Mouse (Mus musculus): ENCODE measurements around the gene Ankrd10. TPM values are rescaled to one million over a fixed set of nuclear protein-coding genes. Genes with fewer than 3 reads are reported as not detected.

Gene Ankrd10
- polyA plus RNA-seq, 1 experiment from 2014 or later, result 87.0 TPM

GRCm38 (mm10) chr8:11637531-11637930 lies 2.0 kb upstream of the Ankrd10 start:
- no peaks in the 10 kb centered on the region for H3K27me3 ChIP-seq (ENCODE audit: control insufficient read depth, insufficient read depth, low read length)
- no peaks in the 10 kb centered on the region for H3K36me3 ChIP-seq (replicated peaks; ENCODE audit: control insufficient read depth, insufficient read depth, low read depth, low read length)

GRCm38 (mm10) chr8:11636324-11637057 lies 934 bp upstream of the Ankrd10 start:
- WGBS, result 4% methylated on average over 30 of the region's 30 CpGs
- ATAC-seq (replicated peaks; ENCODE audit: insufficient number of reproducible peaks, low FRiP score, low TSS enrichment, low read depth), result peak; percentile 60
- peak overlapping the region; percentile 76 for H3K4me2 ChIP-seq (ENCODE audit: low read depth, low read length)
- H3K27me3 ChIP-seq (ENCODE audit: control insufficient read depth, insufficient read depth, low read length), result no peaks in the 10 kb centered on the region
- H3K36me3 ChIP-seq (replicated peaks; ENCODE audit: control insufficient read depth, insufficient read depth, low read depth, low read length), result 0 out of 2 replicates have a peak, but pooled peaks cover 3% of the 10 kb centered on the region
- peak; percentile 79 for DNase-seq (ENCODE audit: low spot score)
- H3K4me3 ChIP-seq (ENCODE audit: low read depth, low read length), result peak overlapping the region; percentile 94
- H3K9ac ChIP-seq (replicated peaks; ENCODE audit: low read length), result peak overlapping the region; percentile 38
- no peaks in the 10 kb centered on the region for H3K9me3 ChIP-seq (replicated peaks; ENCODE audit: control insufficient read depth, low read length)
- peak overlapping the region; percentile 98 for H3K27ac ChIP-seq (replicated peaks; ENCODE audit: low read depth, low read length)
- no peaks in the 10 kb centered on the region; the same call in 1 of the 2 replicates for H3K4me1 ChIP-seq (ENCODE audit: control insufficient read depth, insufficient read depth, low read length)

More at GRCm38 (mm10) chr8:11637531-11637930, 2.0 kb upstream of the Ankrd10 start:
- Histone ChIP-seq H3K9me3 (replicated peaks; ENCODE audit: control insufficient read depth, low read length) (no peaks in the 10 kb centered on the region), H3K4me3 (ENCODE audit: low read depth, low read length) (no peak overlapping the region), H3K9ac (replicated peaks; ENCODE audit: low read length) (no peak overlapping the region), H3K27ac (replicated peaks; ENCODE audit: low read depth, low read length) (no peak overlapping the region), H3K4me1 (ENCODE audit: control insufficient read depth, insufficient read depth, low read length) (no peaks in the 10 kb centered on the region; the same call in 1 of the 2 replicates), H3K4me2 (ENCODE audit: low read depth, low read length) (no peak overlapping the region)
- 93% methylated on average over 7 of the region's 7 CpGs for WGBS
- no peak for ATAC-seq (replicated peaks; ENCODE audit: insufficient number of reproducible peaks, low FRiP score, low TSS enrichment, low read depth)
- DNase-seq (ENCODE audit: low spot score), result no peak

GRCm38 (mm10) chr8:11635012-11635577 lies 462 bp downstream of the Ankrd10 start:
- DNase-seq (ENCODE audit: low spot score) (peak; percentile 95), ATAC-seq (replicated peaks; ENCODE audit: insufficient number of reproducible peaks, low FRiP score, low TSS enrichment, low read depth) (peak; percentile 88)
- H3K9me3 ChIP-seq (replicated peaks; ENCODE audit: control insufficient read depth, low read length), result no peaks in the 10 kb centered on the region
- peak overlapping the region; percentile 98 for H3K27ac ChIP-seq (replicated peaks; ENCODE audit: low read depth, low read length)
- peak overlapping the region; percentile 78 for H3K4me2 ChIP-seq (ENCODE audit: low read depth, low read length)
- under 1% methylated on average over 69 of the region's 70 CpGs for WGBS
- H3K4me1 ChIP-seq (ENCODE audit: control insufficient read depth, insufficient read depth, low read length), result no peaks in the 10 kb centered on the region; the same call in 1 of the 2 replicates
- H3K27me3 ChIP-seq (ENCODE audit: control insufficient read depth, insufficient read depth, low read length), result no peaks in the 10 kb centered on the region
- H3K9ac ChIP-seq (replicated peaks; ENCODE audit: low read length), result peak overlapping the region; percentile 98
- H3K36me3 ChIP-seq (replicated peaks; ENCODE audit: control insufficient read depth, insufficient read depth, low read depth, low read length), result peaks cover 8% of the 10 kb centered on the region
- H3K4me3 ChIP-seq (ENCODE audit: low read depth, low read length), result peak overlapping the region; percentile 94

- Histone ChIP-seq H3K27me3 (ENCODE audit: control insufficient read depth, insufficient read depth, low read length) (no peaks in the 10 kb centered on the region), H3K4me1 (ENCODE audit: control insufficient read depth, insufficient read depth, low read length) (no peaks in the 10 kb centered on the region; the same call in 1 of the 2 replicates), H3K36me3 (replicated peaks; ENCODE audit: control insufficient read depth, insufficient read depth, low read depth, low read length) (peaks cover 8% of the 10 kb centered on the region), H3K4me3 (ENCODE audit: low read depth, low read length) (peak overlapping the region; percentile 94), H3K9ac (replicated peaks; ENCODE audit: low read length) (peak overlapping the region; percentile 98), H3K27ac (replicated peaks; ENCODE audit: low read depth, low read length) (no peak overlapping the region), H3K9me3 (replicated peaks; ENCODE audit: control insufficient read depth, low read length) (no peaks in the 10 kb centered on the region), H3K4me2 (ENCODE audit: low read depth, low read length) (peak overlapping the region; percentile 78)
- under 1% methylated on average over 39 of the region's 39 CpGs for WGBS
- ATAC-seq (replicated peaks; ENCODE audit: insufficient number of reproducible peaks, low FRiP score, low TSS enrichment, low read depth) (peak; percentile 1; the same call in 1 of the 2 replicates), DNase-seq (ENCODE audit: low spot score) (peak; percentile 17)
Measured at GRCm38 (mm10) chr8:11634331-11635011, 1.1 kb downstream of the Ankrd10 start.

- 76% methylated on average over 7 of the region's 7 CpGs for WGBS
- no peaks in the 10 kb centered on the region; the same call in 1 of the 2 replicates for H3K4me1 ChIP-seq (ENCODE audit: control insufficient read depth, insufficient read depth, low read length)
- ATAC-seq (replicated peaks; ENCODE audit: insufficient number of reproducible peaks, low FRiP score, low TSS enrichment, low read depth) (no peak), DNase-seq (ENCODE audit: low spot score) (no peak)
- H3K27me3 ChIP-seq (ENCODE audit: control insufficient read depth, insufficient read depth, low read length), result no peaks in the 10 kb centered on the region
- H3K9me3 ChIP-seq (replicated peaks; ENCODE audit: control insufficient read depth, low read length), result no peaks in the 10 kb centered on the region
- no peak overlapping the region for H3K27ac ChIP-seq (replicated peaks; ENCODE audit: low read depth, low read length)
- H3K9ac ChIP-seq (replicated peaks; ENCODE audit: low read length), result 0 out of 2 replicates have a peak overlapping the region, but pooled peaks have one; percentile 23
- H3K4me3 ChIP-seq (ENCODE audit: low read depth, low read length), result peak overlapping the region; percentile 94
- H3K4me2 ChIP-seq (ENCODE audit: low read depth, low read length), result peak overlapping the region; percentile 78
- peaks cover 10% of the 10 kb centered on the region for H3K36me3 ChIP-seq (replicated peaks; ENCODE audit: control insufficient read depth, insufficient read depth, low read depth, low read length)
Measured at GRCm38 (mm10) chr8:11633414-11633813, 2.1 kb downstream of the Ankrd10 start.

GRCm38 (mm10) chr8:11632406-11632805 lies 3.2 kb downstream of the Ankrd10 start:
- H3K27me3 ChIP-seq (ENCODE audit: control insufficient read depth, insufficient read depth, low read length), result no peaks in the 10 kb centered on the region
- DNase-seq (ENCODE audit: low spot score), result no peak
- no peak for ATAC-seq (replicated peaks; ENCODE audit: insufficient number of reproducible peaks, low FRiP score, low TSS enrichment, low read depth)
- H3K9ac ChIP-seq (replicated peaks; ENCODE audit: low read length), result no peak overlapping the region
- H3K4me2 ChIP-seq (ENCODE audit: low read depth, low read length), result no peak overlapping the region
- no peak overlapping the region for H3K4me3 ChIP-seq (ENCODE audit: low read depth, low read length)
- no peaks in the 10 kb centered on the region; the same call in 1 of the 2 replicates for H3K4me1 ChIP-seq (ENCODE audit: control insufficient read depth, insufficient read depth, low read length)
- 52% methylated on average over 2 of the region's 2 CpGs for WGBS
- H3K27ac ChIP-seq (replicated peaks; ENCODE audit: low read depth, low read length), result no peak overlapping the region
- peaks cover 11% of the 10 kb centered on the region for H3K36me3 ChIP-seq (replicated peaks; ENCODE audit: control insufficient read depth, insufficient read depth, low read depth, low read length)
- H3K9me3 ChIP-seq (replicated peaks; ENCODE audit: control insufficient read depth, low read length), result no peaks in the 10 kb centered on the region

- Histone ChIP-seq H3K27ac (replicated peaks; ENCODE audit: low read depth, low read length) (no peak overlapping the region), H3K4me2 (ENCODE audit: low read depth, low read length) (no peak overlapping the region), H3K36me3 (replicated peaks; ENCODE audit: control insufficient read depth, insufficient read depth, low read depth, low read length) (peaks cover 11% of the 10 kb centered on the region), H3K4me1 (ENCODE audit: control insufficient read depth, insufficient read depth, low read length) (no peaks in the 10 kb centered on the region; the same call in 1 of the 2 replicates), H3K4me3 (ENCODE audit: low read depth, low read length) (no peak overlapping the region), H3K9ac (replicated peaks; ENCODE audit: low read length) (no peak overlapping the region), H3K27me3 (ENCODE audit: control insufficient read depth, insufficient read depth, low read length) (no peaks in the 10 kb centered on the region), H3K9me3 (replicated peaks; ENCODE audit: control insufficient read depth, low read length) (no peaks in the 10 kb centered on the region)
- 91% methylated on average over 5 of the region's 5 CpGs for WGBS
- ATAC-seq (replicated peaks; ENCODE audit: insufficient number of reproducible peaks, low FRiP score, low TSS enrichment, low read depth) (no peak), DNase-seq (ENCODE audit: low spot score) (no peak)
Measured at GRCm38 (mm10) chr8:11629206-11629605, 6.4 kb downstream of the Ankrd10 start.

All from embryonic facial prominence, embryonic 11.5 days (tissue).